Mouse (Mus musculus) liver, embryonic 14.5 days (tissue): ENCODE data around the gene B4galt4. TPM values are rescaled to one million over a fixed set of nuclear protein-coding genes. Genes with fewer than 3 reads are reported as not detected.
"Not testable (repeated sequence)": the region's sequence is repeated elsewhere in the genome, so short reads cannot be mapped to it uniquely, and the experiment has no call there.

Source experiments
- ATAC-seq: fragments of 200-750 bp; cut with Nextera tagmentation; 2 replicates; pipeline ENCODE4 v1.8.0; 2017; ENCODE audit warnings: moderate number of reproducible peaks, mild to moderate bottlenecking, moderate library complexity; ENCODE audit not compliant: insufficient read depth
- DNase-seq, 3 experiments: peaks; one replicate each; pipeline ENCODE4 v3.0.0-alpha.2; 2012 to 2013; ENCODE audit warnings: low read depth in 3 of 3, low spot score in 3 of 3
- H3K27ac ChIP-seq: fragments of 300-500 bp; sonication (generic); 2 replicates; pipeline ENCODE4 v1.5.1; 2014; ENCODE audit warnings: moderate library complexity, mild to moderate bottlenecking, control low read depth, inconsistent platforms
- H3K27me3 ChIP-seq: fragments of 300-500 bp; sonication (generic); 2 replicates; pipeline ENCODE4 v1.6.1; 2014; ENCODE audit warnings: mild to moderate bottlenecking, low read length, moderate library complexity; ENCODE audit not compliant: control insufficient read depth, insufficient read depth
- H3K36me3 ChIP-seq: fragments of 300-500 bp; sonication (generic); replicated peaks from 2 replicates; pipeline ENCODE4 v1.6.1; 2014; ENCODE audit warnings: low read depth; ENCODE audit not compliant: control insufficient read depth, insufficient read depth
- H3K4me1 ChIP-seq, 2 experiments: fragments of 200-500 bp in 1 of 2; fragments of 300-500 bp in 1 of 2; sonication (generic) in 1 of 2; replicated peaks; 2 replicates each; pipeline ENCODE4 v1.6.1; 2012 to 2014; ENCODE audit warnings: antibody characterized with exemption in 1 of 2, inconsistent platforms in 1 of 2, low read length in 1 of 2; ENCODE audit not compliant: control insufficient read depth in 2 of 2, insufficient read depth in 2 of 2
- H3K4me2 ChIP-seq: fragments of 300-500 bp; sonication (generic); 2 replicates; pipeline ENCODE4 v1.6.1; 2014; ENCODE audit warnings: low read depth, mild to moderate bottlenecking, control low read depth, moderate library complexity
- H3K4me3 ChIP-seq, 2 experiments: fragments of 200-500 bp in 1 of 2; fragments of 300-500 bp in 1 of 2; sonication (generic) in 1 of 2; 2 replicates each; pipeline ENCODE4 v1.5.1; 2012 to 2014; ENCODE audit warnings: low read depth in 2 of 2, low read length in 2 of 2, mild to moderate bottlenecking in 2 of 2, control low read depth in 1 of 2, inconsistent platforms in 1 of 2, moderate library complexity in 1 of 2; ENCODE audit not compliant: insufficient read depth in 1 of 2
- H3K9ac ChIP-seq: fragments of 300-500 bp; sonication (generic); replicated peaks from 2 replicates; pipeline ENCODE4 v1.6.1; 2014; ENCODE audit warnings: mild to moderate bottlenecking, control low read depth, moderate library complexity
- H3K9me3 ChIP-seq: fragments of 300-500 bp; sonication (generic); 2 replicates; pipeline ENCODE4 v1.6.1; 2016; ENCODE audit warnings: low read length, mixed read lengths; ENCODE audit not compliant: control insufficient read depth
- CTCF ChIP-seq: IDR thresholded peaks from 2 replicates; pipeline ENCODE4 v1.5.1; 2016; ENCODE audit warnings: antibody characterized with exemption, low read depth, control low read depth
- EP300 ChIP-seq: IDR thresholded peaks from 2 replicates; pipeline ENCODE4 v1.6.1; 2016; ENCODE audit warnings: antibody characterized with exemption, low read depth
- WGBS: fragments of 180-500 bp; shearing (Covaris S2); extraction: QIAGEN DNeasy Blood & Tissue Kit; methylation state at CpG from one replicate; pipeline ENCODE4 v1.1.7; 2014; ENCODE audit not compliant: insufficient replicate concordance; 5-methylcytosine and 5-hydroxymethylcytosine counted together
- polyA plus RNA-seq, 2 experiments: library from polyadenylated mRNA; depleted of rRNA in 1 of 2; stranded (reverse) in 1 of 2; unstranded in 1 of 2; fragments of >200 nt; fragmentation: Nextera tagmentation in 1 of 2; extraction: Ambion mirVana in 1 of 2; gene quantifications; 2 replicates each; pipeline versions ENCODE4 v1.2.1 to v1.2.3; 2012 to 2014

Gene B4galt4
- polyA plus RNA-seq, 2 experiments, result 1.3 to 2.3 TPM

DNA sequence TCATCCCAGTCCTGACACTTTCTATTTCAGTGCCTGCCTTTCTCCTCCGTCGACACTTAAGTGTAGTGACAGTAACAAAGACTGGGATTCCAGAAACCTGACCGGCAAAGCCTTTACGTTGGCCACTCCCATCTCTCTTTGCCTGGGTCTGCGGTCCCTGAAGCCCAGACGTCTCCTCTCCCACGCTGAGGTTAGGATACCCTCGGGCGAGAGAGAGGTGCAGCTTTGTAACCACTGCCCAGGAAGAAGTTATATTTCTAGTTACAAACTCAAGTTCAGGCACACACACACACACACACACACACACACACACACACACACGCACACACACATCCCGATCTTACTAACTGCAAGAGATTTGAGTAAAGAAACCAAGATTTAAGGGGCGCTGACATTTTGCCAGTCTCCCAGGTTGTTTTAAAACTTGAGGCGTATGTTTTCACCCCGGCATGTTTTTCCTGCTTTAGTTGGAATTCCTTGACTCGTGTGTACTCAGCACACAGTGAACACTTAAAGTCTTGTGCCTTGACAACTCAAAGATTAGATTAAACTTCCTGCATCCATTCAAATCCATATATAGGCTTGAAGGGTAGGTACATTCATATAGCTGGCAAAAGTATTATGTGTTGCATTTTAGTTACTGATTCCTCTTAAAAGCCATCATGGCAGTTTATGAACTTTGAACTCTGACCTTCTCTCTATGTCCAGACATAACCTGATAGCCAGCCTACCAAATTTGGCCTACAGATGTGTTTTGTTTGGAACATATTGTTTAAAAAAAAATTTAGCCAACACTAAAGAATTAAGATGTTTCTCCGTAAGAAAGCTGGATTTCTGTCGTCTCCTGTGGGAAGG, 28.4 kb upstream of the B4galt4 start:
- DNase-seq, result no peak
- Histone ChIP-seq H3K36me3 (no peaks in the 10 kb centered on the region), H3K9ac (no peak overlapping the region; the same call in 1 of the 2 replicates), H3K4me3 (peak overlapping the region; percentile 54 to 57), H3K4me1 (peaks cover 0 to 4% of the 10 kb centered on the region in 2 experiments; a peak in 1 of 4 replicates), H3K9me3 (no peaks in the 10 kb centered on the region), H3K4me2 (peak overlapping the region; percentile 77), H3K27me3 (peaks cover 33% of the 10 kb centered on the region), H3K27ac (peak overlapping the region; percentile 5; the same call in 1 of the 2 replicates)
- TF ChIP-seq EP300 (no peak), CTCF (no peak)
- WGBS, result 17% methylated on average over 17 of the region's 17 CpGs
- peak; percentile 23 for ATAC-seq

DNA sequence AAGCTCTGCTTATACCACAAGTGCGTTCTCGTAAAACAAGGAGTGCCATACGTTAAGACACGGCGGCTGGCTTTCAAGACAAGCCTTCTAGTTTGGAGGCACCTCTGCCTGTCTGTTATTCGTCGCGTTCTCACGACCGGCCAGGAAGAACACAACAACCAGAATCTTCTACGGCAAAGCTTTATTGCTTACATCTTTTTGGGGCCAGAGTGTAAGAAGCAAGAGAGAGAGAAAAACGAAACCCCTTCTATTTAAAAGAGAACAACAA, 27.9 kb upstream of the B4galt4 start:
- not testable (repeated sequence) for H3K36me3 ChIP-seq, H3K4me1 ChIP-seq, ATAC-seq, DNase-seq, H3K9ac ChIP-seq, H3K9me3 ChIP-seq
- 41% methylated on average over 11 of the region's 12 CpGs for WGBS
- Histone ChIP-seq H3K4me3 (peak overlapping the region; percentile 9 to 39; a peak in 2 of 4 replicates), H3K27ac (peak overlapping the region; percentile 5; the same call in 1 of the 2 replicates), H3K4me2 (peak overlapping the region; percentile 77), H3K27me3 (peaks cover 32% of the 10 kb centered on the region)

DNA sequence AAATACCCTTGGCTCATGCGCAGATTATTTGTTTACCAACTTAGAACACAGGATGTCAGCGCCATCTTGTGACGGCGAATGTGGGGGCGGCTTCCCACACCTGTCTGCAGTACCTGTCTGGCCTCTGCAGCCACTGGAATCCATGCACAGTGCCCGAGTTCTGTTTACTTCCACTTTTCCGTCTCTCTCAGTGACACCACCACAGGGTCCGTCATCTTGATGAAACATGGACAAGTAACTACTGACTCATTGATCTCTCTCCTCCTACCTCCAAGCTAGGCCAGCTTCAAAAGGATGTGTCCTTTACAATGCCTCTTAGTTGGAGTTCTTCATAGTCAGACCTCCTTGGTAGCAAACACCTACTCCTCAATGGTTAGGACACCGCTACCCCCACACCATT, 20.7 kb upstream of the B4galt4 start:
- DNase-seq (no peak), ATAC-seq (no peak)
- no peak overlapping the region for H3K4me3 ChIP-seq
- no peak for TF ChIP-seq CTCF
- no peak for TF ChIP-seq EP300
- no peaks in the 10 kb centered on the region for H3K4me1 ChIP-seq
- peaks cover 4% of the 10 kb centered on the region; the same call in 1 of the 2 replicates for H3K27me3 ChIP-seq
- H3K4me2 ChIP-seq, result no peak overlapping the region
- H3K9ac ChIP-seq, result no peak overlapping the region
- H3K36me3 ChIP-seq, result no peaks in the 10 kb centered on the region
- no peaks in the 10 kb centered on the region for H3K9me3 ChIP-seq
- WGBS, result 76% methylated on average over 8 of the region's 9 CpGs
- no peak overlapping the region for H3K27ac ChIP-seq

DNA sequence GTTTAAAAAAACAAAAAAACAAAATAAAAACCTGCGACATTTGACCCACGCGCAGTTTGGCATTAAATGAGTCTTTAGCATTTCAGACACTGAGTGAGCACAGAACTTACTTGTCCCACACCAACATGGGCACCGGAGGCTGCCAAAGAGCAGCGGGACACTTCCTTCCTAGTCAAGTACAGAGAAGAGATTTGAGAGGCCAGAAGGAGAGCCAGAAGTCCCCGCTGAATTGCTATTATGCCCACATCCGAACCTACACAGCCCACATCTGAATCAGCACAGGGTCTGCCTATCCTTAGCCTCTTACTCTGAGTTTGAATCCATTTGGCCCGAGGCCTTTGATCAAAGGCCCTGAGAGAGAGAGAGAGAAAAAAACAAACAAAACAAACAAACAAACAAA, 17.8 kb upstream of the B4galt4 start:
- DNase-seq (no peak), ATAC-seq (no peak)
- no peak for TF ChIP-seq EP300
- no peak for TF ChIP-seq CTCF
- H3K27ac ChIP-seq, result no peak overlapping the region
- no peaks in the 10 kb centered on the region for H3K36me3 ChIP-seq
- H3K4me2 ChIP-seq, result no peak overlapping the region
- 46% methylated on average over 8 of the region's 8 CpGs for WGBS
- H3K27me3 ChIP-seq, result peaks cover 4% of the 10 kb centered on the region; the same call in 1 of the 2 replicates
- H3K4me1 ChIP-seq, result no peaks in the 10 kb centered on the region
- H3K9ac ChIP-seq, result no peak overlapping the region
- H3K9me3 ChIP-seq, result no peaks in the 10 kb centered on the region
- H3K4me3 ChIP-seq, result no peak overlapping the region

DNA sequence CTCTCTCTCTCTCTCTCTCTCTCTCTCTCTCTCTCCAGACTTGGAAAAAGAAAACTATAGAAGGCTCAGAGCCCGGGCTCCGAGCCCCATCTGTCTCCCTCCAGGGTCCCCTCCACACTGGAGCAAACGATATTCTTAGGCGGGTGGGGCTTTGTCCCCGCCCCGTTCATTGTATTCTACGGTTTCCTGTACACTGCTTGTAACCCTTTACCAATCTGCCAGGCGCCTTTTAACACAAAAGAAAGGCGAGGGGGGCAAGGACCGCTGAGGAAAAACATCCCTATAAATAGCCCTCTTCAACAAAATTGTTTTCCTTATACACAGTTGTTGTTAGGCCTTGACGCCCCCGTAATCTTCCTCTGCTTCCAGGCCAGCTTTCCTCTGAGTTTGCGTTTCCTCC, 17.1 kb upstream of the B4galt4 start:
- no peak for ATAC-seq
- H3K27ac ChIP-seq, result no peak overlapping the region
- DNase-seq, result no peak
- H3K9me3 ChIP-seq, result no peaks in the 10 kb centered on the region
- no peak overlapping the region for H3K4me2 ChIP-seq
- no peak overlapping the region for H3K4me3 ChIP-seq
- H3K27me3 ChIP-seq, result peaks cover 6% of the 10 kb centered on the region; the same call in 1 of the 2 replicates
- no peak overlapping the region for H3K9ac ChIP-seq
- no peaks in the 10 kb centered on the region for H3K4me1 ChIP-seq
- 26% methylated on average over 13 of the region's 13 CpGs for WGBS
- TF ChIP-seq CTCF, result no peak
- no peak for TF ChIP-seq EP300
- H3K36me3 ChIP-seq, result no peaks in the 10 kb centered on the region
